Mouse (Mus musculus) right cerebral cortex, postnatal 10 days (tissue): Measurements from ENCODE around the gene BC005624.
"Not testable (repeated sequence)": the region's sequence is repeated elsewhere in the genome, so short reads cannot be mapped to it uniquely, and the experiment has no call there.

Experiments used
- DNase-seq, 2 experiments: peaks; one replicate each; pipeline ENCODE4 v3.0.0; 2021; ENCODE audit warnings: low spot score in 2 of 2

Gene BC005624

GRCm38 (mm10) chr2:30967352-30968327 is 14.4 kb downstream of the BC005624 start, which contains the start of gene Tor1a:
Tor1a (minus strand) TSS chr2:30967933.
- DNase-seq = peak; percentile 95

GRCm38 (mm10) chr2:30966826-30967225 is 15.2 kb downstream of the BC005624 start:
- DNase-seq = peak in 1 of 2 experiments; percentile 17

- DNase-seq = peak in 1 of 2 experiments; percentile 18
Measured at GRCm38 (mm10) chr2:30965627-30966026, 16.4 kb downstream of the BC005624 start.

GRCm38 (mm10) chr2:30962570-30963254 is 19.3 kb downstream of the BC005624 start:
- no peak for DNase-seq

GRCm38 (mm10) chr2:30959856-30960255 is 22.1 kb downstream of the BC005624 start:
- no peak for DNase-seq

- no peak for DNase-seq
Measured at GRCm38 (mm10) chr2:30958726-30959125, 23.3 kb downstream of the BC005624 start.

GRCm38 (mm10) chr2:30957511-30957910 is 24.5 kb downstream of the BC005624 start:
- DNase-seq = no peak

- DNase-seq = no peak
Measured at GRCm38 (mm10) chr2:30954797-30955196, 27.2 kb downstream of the BC005624 start.

GRCm38 (mm10) chr2:30952824-30953490 is 29.0 kb downstream of the BC005624 start, which contains the start of gene Tor1b:
Tor1b (plus strand) TSS chr2:30952959.
- peak; percentile 94 for DNase-seq

GRCm38 (mm10) chr2:30952457-30952823 is 29.6 kb downstream of the BC005624 start:
- no peak for DNase-seq

GRCm38 (mm10) chr2:30942603-30943011 is 39.4 kb downstream of the BC005624 start:
- peak; percentile 66 to 73 for DNase-seq

GRCm38 (mm10) chr2:30942116-30942515 is 39.9 kb downstream of the BC005624 start:
- not testable (repeated sequence) for DNase-seq

- no peak for DNase-seq
Measured at GRCm38 (mm10) chr2:30941586-30941985, 40.4 kb downstream of the BC005624 start.

GRCm38 (mm10) chr2:30938574-30938991 is 43.4 kb downstream of the BC005624 start:
- DNase-seq = no peak

GRCm38 (mm10) chr2:30937731-30938130 is 44.3 kb downstream of the BC005624 start:
- no peak for DNase-seq

GRCm38 (mm10) chr2:30936808-30937207 is 45.2 kb downstream of the BC005624 start:
- DNase-seq = no peak

- DNase-seq = peak; percentile 76 to 85
Measured at GRCm38 (mm10) chr2:30933917-30934450, 48.0 kb downstream of the BC005624 start.

GRCm38 (mm10) chr2:30933032-30933431 is 49.0 kb downstream of the BC005624 start:
- no peak for DNase-seq

- DNase-seq = no peak
Measured at GRCm38 (mm10) chr2:30931922-30932321, 50.1 kb downstream of the BC005624 start.

GRCm38 (mm10) chr2:30930846-30931245 is 51.2 kb downstream of the BC005624 start:
- DNase-seq = not testable (repeated sequence)

GRCm38 (mm10) chr2:30929483-30930045 is 52.4 kb downstream of the BC005624 start, which contains the start of gene Ptges:
Ptges (minus strand) TSS chr2:30929863.
- DNase-seq = peak; percentile 87
